Mouse (Mus musculus) ES-E14 (cell line): ENCODE measurements around the gene Acox1. TPM values are rescaled to one million over a fixed set of nuclear protein-coding genes. Genes with fewer than 3 reads are reported as not detected.

Experiments used
- DNase-seq: peaks from one replicate; pipeline ENCODE4 v3.0.0-alpha.2; 2013; ENCODE audit warnings: low read depth, low spot score
- H3K27ac ChIP-seq: 2 replicates; pipeline ENCODE4 v1.5.1; 2012; ENCODE audit warnings: low read depth, mild to moderate bottlenecking, low read length, moderate library complexity, mixed read lengths; ENCODE audit not compliant: poor library complexity, insufficient read depth, severe bottlenecking
- H3K36me3 ChIP-seq: 2 replicates; pipeline ENCODE4 v1.6.1; 2012; ENCODE audit warnings: mild to moderate bottlenecking, low read length, moderate library complexity, mixed read lengths; ENCODE audit not compliant: control insufficient read depth, poor library complexity, insufficient read depth, severe bottlenecking
- H3K4me1 ChIP-seq, 2 experiments: fragments of 150-350 bp in 1 of 2; sonication (generic) in 1 of 2; 2 replicates each; pipeline ENCODE4 v1.6.1; 2012; ENCODE audit warnings: low read length in 2 of 2, mild to moderate bottlenecking in 1 of 2, mixed read lengths in 1 of 2; ENCODE audit not compliant: control insufficient read depth in 2 of 2, insufficient read depth in 2 of 2, poor library complexity in 1 of 2
- H3K4me3 ChIP-seq, 2 experiments: fragments of 150-350 bp in 1 of 2; sonication (generic) in 1 of 2; 2 replicates each; pipeline ENCODE4 v1.5.1; 2012; ENCODE audit warnings: low read length in 2 of 2, low read depth in 1 of 2, mild to moderate bottlenecking in 1 of 2, mixed read lengths in 1 of 2; ENCODE audit not compliant: insufficient read depth in 1 of 2, poor library complexity in 1 of 2, severe bottlenecking in 1 of 2
- H3K9ac ChIP-seq: 2 replicates; pipeline ENCODE4 v1.6.1; 2012; ENCODE audit warnings: low read depth, mild to moderate bottlenecking, low read length, mixed read lengths; ENCODE audit not compliant: poor library complexity, insufficient read depth, severe bottlenecking
- H3K9me3 ChIP-seq: fragments of 150-350 bp; sonication (generic); 2 replicates; pipeline ENCODE4 v1.6.1; 2012; ENCODE audit warnings: low read depth, mild to moderate bottlenecking, low read length; ENCODE audit not compliant: control insufficient read depth, insufficient read depth
- CHD2 ChIP-seq: IDR thresholded peaks from 2 replicates; pipeline ENCODE4 v1.6.1; 2014; ENCODE audit warnings: mild to moderate bottlenecking, low read depth, low read length, inconsistent platforms
- HCFC1 ChIP-seq: IDR thresholded peaks from 2 replicates; pipeline ENCODE4 v1.6.1; 2012; ENCODE audit warnings: low read length, inconsistent platforms, borderline replicate concordance; ENCODE audit not compliant: insufficient read depth
- MAFK ChIP-seq: IDR thresholded peaks from 2 replicates; pipeline ENCODE4 v1.6.1; 2014; ENCODE audit warnings: mild to moderate bottlenecking, low read depth, low read length, inconsistent platforms; ENCODE audit not compliant: insufficient read depth
- ZC3H11A ChIP-seq: IDR thresholded peaks from 2 replicates; pipeline ENCODE4 v1.6.1; 2012; ENCODE audit warnings: low read depth, mild to moderate bottlenecking, inconsistent platforms, low read length, borderline replicate concordance
- ZNF384 ChIP-seq: IDR thresholded peaks from 2 replicates; pipeline ENCODE4 v1.6.1; 2012; ENCODE audit warnings: low read depth, low read length, inconsistent platforms
- in situ Hi-C, 2 experiments: fragments of 600-800 bp; cut with MboI; formaldehyde crosslinking; loops; one replicate each; pipeline ENCODE4 v1.15.1; 2025; ENCODE audit warnings: low sequenced_read_pairs in 2 of 2, inconsistent platforms in 1 of 2; ENCODE audit not compliant: unreplicated experiment in 2 of 2
- total RNA-seq: library from RNA; depleted of rRNA; stranded (reverse); fragments of 300-350 nt; gene quantifications from 2 replicates; pipeline ENCODE4 v1.2.3, GENCODE M21; 2012

The Acox1 gene
- total RNA-seq, 1 experiment: 16.5 TPM

DNA sequence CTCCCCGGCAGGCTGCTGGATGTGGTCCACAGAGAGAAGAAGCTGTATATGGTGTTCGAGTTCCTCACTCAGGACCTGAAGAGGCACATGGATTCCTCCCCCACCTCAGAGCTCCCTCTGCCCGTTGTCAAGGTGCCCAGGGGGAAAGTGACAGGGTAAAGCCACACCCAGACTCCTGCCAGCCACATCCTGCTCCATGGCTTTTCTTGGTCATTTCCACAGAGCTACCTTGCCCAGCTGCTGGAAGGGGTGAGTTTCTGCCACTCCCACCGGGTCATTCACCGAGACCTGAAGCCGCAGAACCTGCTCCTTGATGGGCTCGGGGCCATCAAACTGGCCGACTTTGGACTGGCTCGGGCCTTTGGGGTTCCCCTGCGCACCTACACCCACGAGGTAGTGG lies 17.7 kb upstream of the Acox1 start:
- H3K9me3 ChIP-seq: no peaks in the 10 kb centered on the region
- no peak overlapping the region for H3K9ac ChIP-seq
- DNase-seq: no peak
- H3K4me3 ChIP-seq: no peak overlapping the region
- in situ Hi-C loops: no loop called here
- peaks cover 0 to 10% of the 10 kb centered on the region in 2 experiments; a peak in 1 of 4 replicates for H3K4me1 ChIP-seq
- TF ChIP-seq HCFC1 (no peak), CHD2 (no peak), ZC3H11A (no peak), MAFK (no peak), ZNF384 (no peak)
- H3K27ac ChIP-seq: no peak overlapping the region
- no peaks in the 10 kb centered on the region; the same call in 1 of the 2 replicates for H3K36me3 ChIP-seq

GRCm38 (mm10) chr11:116215991-116216390 lies 17.1 kb upstream of the Acox1 start:
- TF ChIP-seq CHD2 (no peak), HCFC1 (no peak), ZC3H11A (no peak), MAFK (no peak), ZNF384 (no peak)
- Histone ChIP-seq H3K9me3 (no peaks in the 10 kb centered on the region), H3K4me1 (peaks cover 0 to 11% of the 10 kb centered on the region in 2 experiments; a peak in 1 of 4 replicates), H3K9ac (peak overlapping the region; percentile 50; the same call in 1 of the 2 replicates), H3K36me3 (no peaks in the 10 kb centered on the region; the same call in 1 of the 2 replicates), H3K27ac (no peak overlapping the region), H3K4me3 (peak overlapping the region in 1 of 2 experiments; percentile 40; a peak in 2 of 4 replicates)
- DNase-seq: no peak
- in situ Hi-C loops: no loop called here

GRCm38 (mm10) chr11:116215181-116215580 lies 16.3 kb upstream of the Acox1 start:
- Histone ChIP-seq H3K36me3 (no peaks in the 10 kb centered on the region; the same call in 1 of the 2 replicates), H3K9me3 (no peaks in the 10 kb centered on the region), H3K9ac (peak overlapping the region; percentile 50; the same call in 1 of the 2 replicates), H3K27ac (no peak overlapping the region), H3K4me3 (no peak overlapping the region), H3K4me1 (peaks cover 0 to 13% of the 10 kb centered on the region in 2 experiments; a peak in 1 of 4 replicates)
- peak; percentile 54 for DNase-seq
- in situ Hi-C loops: no loop called here
- TF ChIP-seq ZNF384 (no peak), HCFC1 (no peak), ZC3H11A (peak; percentile 29; the same call in 1 of the 2 replicates), MAFK (no peak), CHD2 (no peak)

DNA sequence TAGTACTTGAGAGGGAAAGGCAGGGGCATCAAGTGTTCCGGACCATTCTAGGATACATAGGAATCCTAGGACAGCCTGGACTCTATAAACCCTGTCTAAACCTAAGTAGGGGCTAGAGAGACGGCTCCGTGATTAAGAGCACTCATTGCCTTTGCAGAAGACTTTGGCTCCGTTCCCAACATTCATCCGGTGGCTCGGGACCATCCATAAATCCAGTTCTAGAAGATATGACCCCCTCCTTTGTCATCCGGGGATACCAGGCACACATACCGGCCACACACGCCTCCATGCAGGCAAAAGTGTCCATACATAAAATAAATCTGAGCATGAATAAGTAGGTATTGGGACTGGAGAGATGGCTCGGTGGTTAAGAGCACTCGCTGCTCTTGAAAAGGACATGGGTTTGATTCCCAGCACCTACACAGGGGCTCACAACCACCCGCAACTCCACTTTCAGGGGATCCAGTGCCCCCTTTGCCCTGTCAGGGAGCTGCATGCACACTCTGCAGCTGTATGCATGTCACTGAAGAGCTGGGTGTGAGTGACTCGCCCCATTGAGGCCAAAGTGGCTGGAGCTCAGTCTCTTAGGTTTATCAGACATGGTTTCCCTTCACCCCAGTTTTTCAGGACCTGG lies 15.1 kb upstream of the Acox1 start:
- Histone ChIP-seq H3K4me1 (peaks cover 0 to 10% of the 10 kb centered on the region in 2 experiments; a peak in 1 of 4 replicates), H3K9me3 (no peaks in the 10 kb centered on the region), H3K4me3 (no peak overlapping the region), H3K9ac (no peak overlapping the region), H3K27ac (no peak overlapping the region), H3K36me3 (no peaks in the 10 kb centered on the region; the same call in 1 of the 2 replicates)
- in situ Hi-C loops: no loop called here
- DNase-seq: no peak
- TF ChIP-seq MAFK: no peak
- TF ChIP-seq ZC3H11A: no peak
- TF ChIP-seq HCFC1: no peak
- no peak for TF ChIP-seq CHD2
- no peak for TF ChIP-seq ZNF384
